Comparison of ENCODE assay signal across 8 mouse cellular contexts in the genomic region with DNA sequence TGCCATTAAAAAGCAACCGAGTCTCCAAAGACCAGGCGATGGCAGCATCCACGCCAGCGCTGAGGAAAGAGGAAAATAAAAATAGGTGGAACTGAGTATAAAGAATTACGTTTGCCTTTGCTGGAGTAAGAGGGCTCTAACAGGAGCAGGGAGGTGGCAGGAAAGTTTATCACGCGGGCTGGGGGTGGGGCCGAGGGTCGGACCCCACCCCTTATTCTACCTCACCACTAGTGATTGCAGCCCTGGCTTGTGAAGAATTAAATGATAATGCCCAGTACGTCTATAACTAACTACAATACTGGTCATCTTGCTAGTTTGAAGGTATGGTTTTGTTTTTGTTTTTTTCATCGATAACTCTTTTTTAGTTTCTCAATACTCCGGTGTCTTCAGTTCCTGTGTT. TPM values are rescaled to one million over a fixed set of nuclear protein-coding genes. Genes with fewer than 3 reads are reported as not detected.
DNase-seq lines count a peak whose midpoint lies in the region; ATAC-seq and TF ChIP-seq lines count a peak whose summit lies in the region.

No protein-coding gene starts in this region.

- peak overlapping the region; percentile 91 for H3K4me2 ChIP-seq in heart, embryonic 11.5 days
- peak overlapping the region; percentile 78 for H3K4me2 ChIP-seq in hindbrain, embryonic 12.5 days (replicated peaks)

- peak overlapping the region; percentile 80; the same call in 1 of the 2 replicates for H3K9ac ChIP-seq in heart, embryonic 11.5 days (ENCODE audit: low read depth, low read length)
- H3K9ac ChIP-seq in ES-E14 (ENCODE audit: insufficient read depth, low read depth, low read length, poor library complexity, severe bottlenecking) = peak overlapping the region; percentile 52; the same call in 1 of the 2 replicates
- H3K9ac ChIP-seq in hindbrain, embryonic 12.5 days = peak overlapping the region; percentile 63

- ATAC-seq in heart, embryonic 11.5 days (replicated peaks; ENCODE audit: insufficient number of reproducible peaks, low FRiP score, low TSS enrichment) = no peak
- no peak for ATAC-seq in hindbrain, embryonic 12.5 days (ENCODE audit: low FRiP score)

- no peaks in the 10 kb centered on the region for H3K27me3 ChIP-seq in heart, embryonic 11.5 days (ENCODE audit: control insufficient read depth, insufficient read depth, low read length)
- H3K27me3 ChIP-seq in hindbrain, embryonic 12.5 days = peaks cover 16% of the 10 kb centered on the region
- peaks cover 20% of the 10 kb centered on the region for H3K27me3 ChIP-seq in megakaryocyte, embryonic 14.5 days (replicated peaks)

- H3K4me3 ChIP-seq in heart, embryonic 11.5 days (ENCODE audit: low read depth, low read length) = peak overlapping the region; percentile 65
- peak overlapping the region; percentile 54 to 72 for H3K4me3 ChIP-seq in ES-E14 (ENCODE audit: insufficient read depth in 1 of 2, low read depth in 1 of 2, low read length in 2 of 2, poor library complexity in 1 of 2, severe bottlenecking in 1 of 2)
- peak overlapping the region; percentile 49 for H3K4me3 ChIP-seq in hindbrain, embryonic 12.5 days
- peak overlapping the region; percentile 94 for H3K4me3 ChIP-seq in megakaryocyte, embryonic 14.5 days (replicated peaks)

- H3K9me3 ChIP-seq in heart, embryonic 11.5 days (replicated peaks; ENCODE audit: control insufficient read depth, low read length) = no peaks in the 10 kb centered on the region
- no peaks in the 10 kb centered on the region for H3K9me3 ChIP-seq in ES-E14 (ENCODE audit: control insufficient read depth, insufficient read depth, low read depth, low read length)
- H3K9me3 ChIP-seq in hindbrain, embryonic 12.5 days (replicated peaks) = no peaks in the 10 kb centered on the region
- H3K9me3 ChIP-seq in megakaryocyte, embryonic 14.5 days = peaks cover under 1% of the 10 kb centered on the region; the same call in 1 of the 2 replicates

- in situ Hi-C loops in ES-E14 (cut with MboI; ENCODE audit: low sequenced_read_pairs in 2 of 2, unreplicated experiment in 2 of 2) = no loop called here

- H3K27ac ChIP-seq in heart, embryonic 11.5 days (ENCODE audit: low read depth, low read length) = peak overlapping the region; percentile 55; the same call in 1 of the 2 replicates
- no peak overlapping the region for H3K27ac ChIP-seq in ES-E14 (ENCODE audit: insufficient read depth, low read depth, low read length, poor library complexity, severe bottlenecking)
- H3K27ac ChIP-seq in hindbrain, embryonic 12.5 days = no peak overlapping the region

- DNase-seq in heart, postnatal 14 days = no peak
- no peak for DNase-seq in ES-E14 (ENCODE audit: low read depth, low spot score)
- no peak for DNase-seq in natural killer cell, adult 2 months (ENCODE audit: low spot score in 2 of 2)
- DNase-seq in frontal cortex, postnatal 10 days (ENCODE audit: low spot score in 2 of 2) = no peak
- no peak for DNase-seq in right cerebral cortex, postnatal 14 days

- 14% methylated on average over 12 of the region's 12 CpGs for WGBS in heart, embryonic 11.5 days (ENCODE audit: insufficient replicate concordance)
- WGBS in hindbrain, embryonic 12.5 days = 12% methylated on average over 12 of the region's 12 CpGs

- H3K4me1 ChIP-seq in heart, embryonic 11.5 days (ENCODE audit: control insufficient read depth, insufficient read depth, low read length) = peaks cover 11% of the 10 kb centered on the region
- H3K4me1 ChIP-seq in ES-E14 (ENCODE audit: control insufficient read depth in 2 of 2, insufficient read depth in 2 of 2, low read length in 2 of 2, poor library complexity in 1 of 2) = peaks cover 5 to 6% of the 10 kb centered on the region in 2 experiments; a peak in 3 of 4 replicates
- peaks cover 18% of the 10 kb centered on the region for H3K4me1 ChIP-seq in hindbrain, embryonic 12.5 days
- peaks cover 38% of the 10 kb centered on the region for H3K4me1 ChIP-seq in megakaryocyte, embryonic 14.5 days

- intact Hi-C loops in heart, postnatal 14 days (cut with DNase I) = no loop called here

- H3K36me3 ChIP-seq in heart, embryonic 11.5 days (ENCODE audit: control insufficient read depth, insufficient read depth, low read length) = 0 out of 2 replicates have a peak, but pooled peaks cover 5% of the 10 kb centered on the region
- peaks cover 2% of the 10 kb centered on the region; the same call in 1 of the 2 replicates for H3K36me3 ChIP-seq in ES-E14 (ENCODE audit: control insufficient read depth, insufficient read depth, low read length, poor library complexity, severe bottlenecking)
- H3K36me3 ChIP-seq in hindbrain, embryonic 12.5 days = no peaks in the 10 kb centered on the region
- no peaks in the 10 kb centered on the region for H3K36me3 ChIP-seq in megakaryocyte, embryonic 14.5 days (replicated peaks; ENCODE audit: low read length)

TF ChIP-seq in ES-E14, 5 proteins besides CTCF, POLR2A, EP300 and RAD21:
- TF ChIP-seq MAFK (IDR thresholded peaks at IDR 0.05; ENCODE audit: insufficient read depth, low read depth, low read length) (no peak), CHD2 (IDR thresholded peaks at IDR 0.05; ENCODE audit: low read depth, low read length) (no peak), HCFC1 (IDR thresholded peaks at IDR 0.05; ENCODE audit: borderline replicate concordance, insufficient read depth, low read length) (no peak), ZNF384 (IDR thresholded peaks at IDR 0.05; ENCODE audit: low read depth, low read length) (no peak), ZC3H11A (IDR thresholded peaks at IDR 0.05; ENCODE audit: borderline replicate concordance, low read depth, low read length) (no peak)

RNA-seq across cellular contexts. Expression of gene Ptpn21, which starts 3.4 kb away (rescaled TPM):
- polyA plus RNA-seq in heart, embryonic 11.5 days (2014; fragmentation: Nextera tagmentation; extraction: Ambion mirVana) = 10.4 and 13.0 TPM in 2 replicates
- total RNA-seq in heart, postnatal 14 days (2021) = 10 to 100 TPM; 21.6 to 22.5 TPM
- 9.1 and 10.4 TPM in 2 replicates for total RNA-seq in ES-E14 (2012; rRNA removed)
- 7.2 and 7.4 TPM in 2 replicates for polyA plus RNA-seq in hindbrain, embryonic 12.5 days (2016; fragmentation: Nextera tagmentation; extraction: Ambion mirVana)
- polyA plus RNA-seq in megakaryocyte, embryonic 14.5 days (2012; ENCODE audit: insufficient read depth, low replicate concordance) = 0.97 TPM in 1 of 2 replicates, not detected in the other

RNA-seq across cellular contexts. Expression of gene Zc3h14, which starts 13.0 kb away (rescaled TPM):
- polyA plus RNA-seq in heart, embryonic 11.5 days (2014; fragmentation: Nextera tagmentation; extraction: Ambion mirVana) = 110 TPM in 2 replicates
- 10 to 100 TPM; 60.3 to 64.3 TPM for total RNA-seq in heart, postnatal 14 days (2021)
- total RNA-seq in ES-E14 (2012; rRNA removed) = 55.6 and 65.6 TPM in 2 replicates
- 151 and 159 TPM in 2 replicates for polyA plus RNA-seq in hindbrain, embryonic 12.5 days (2016; fragmentation: Nextera tagmentation; extraction: Ambion mirVana)
- polyA plus RNA-seq in megakaryocyte, embryonic 14.5 days (2012; ENCODE audit: insufficient read depth, low replicate concordance) = 7.4 and 10.2 TPM in 2 replicates
